In genomic region chr11:79749141-79749540, GRCm38 (mm10) we compare ENCODE assay signal across 18 mouse cellular contexts.
"Had no signal": no experiment of that assay in that cellular context is flagged by ENCODE, and none has a peak within 500 bp of the region (broad histone marks: within the 10 kb centered on the region; RNA-seq: fewer than 3 reads in every experiment).

No protein-coding gene starts in this region.

- DNase-seq: lung, adult 18-20 months; lung, embryonic 14.5 days; lung, postnatal 14 days; lung, postnatal 36 days; right cerebral cortex, adult 18-20 months; right cerebral cortex, postnatal 25 days; right cerebral cortex, postnatal 4 days; spleen, adult 18-20 months; thymus, adult 18-20 months; thymus, postnatal 14 days; thymus, postnatal 36 days had no signal

- H3K27ac ChIP-seq: liver, embryonic 12.5 days; liver, embryonic 14.5 days; macrophage; midbrain, embryonic 12.5 days; neural tube, embryonic 13.5 days; neural tube, embryonic 15.5 days had no signal

- H3K9ac ChIP-seq: liver, embryonic 12.5 days; liver, embryonic 14.5 days; lung, embryonic 14.5 days; midbrain, embryonic 12.5 days; neural tube, embryonic 13.5 days; neural tube, embryonic 15.5 days had no signal

- ATAC-seq: liver, embryonic 12.5 days; midbrain, embryonic 16.5 days had no signal

- H3K27me3 ChIP-seq: liver, embryonic 12.5 days; midbrain, embryonic 12.5 days; neural tube, embryonic 13.5 days; neural tube, embryonic 15.5 days had no signal

- H3K36me3 ChIP-seq: liver, embryonic 12.5 days; midbrain, embryonic 12.5 days; neural tube, embryonic 13.5 days; neural tube, embryonic 15.5 days had no signal

- H3K4me3 ChIP-seq: liver, embryonic 12.5 days; midbrain, embryonic 12.5 days; neural tube, embryonic 13.5 days; neural tube, embryonic 15.5 days had no signal

- H3K4me2 ChIP-seq: liver, embryonic 12.5 days; lung, embryonic 14.5 days; midbrain, embryonic 12.5 days; neural tube, embryonic 13.5 days; neural tube, embryonic 15.5 days had no signal

- H3K4me1 ChIP-seq: neural tube, embryonic 13.5 days; neural tube, embryonic 15.5 days had no signal

- H3K9me3 ChIP-seq: liver, embryonic 12.5 days; midbrain, embryonic 12.5 days; neural tube, embryonic 13.5 days; neural tube, embryonic 15.5 days had no signal
